Mouse (Mus musculus) midbrain, embryonic 11.5 days (tissue): ENCODE measurements at regions not wholly inside any gene's neighbourhood (a gene's known extent, or its start where the extent isn't known, plus 50 kb on each side); places are given as distances from the start of the nearest gene placed in this dataset.

ENCODE experiments used
- ATAC-seq: fragments of 200-750 bp; cut with Nextera tagmentation; 2 replicates; pipeline ENCODE4 v1.8.0; 2017; ENCODE audit warnings: moderate TSS enrichment, moderate library complexity; ENCODE audit not compliant: low FRiP score
- DNase-seq: peaks from one replicate; pipeline ENCODE4 v3.0.0; 2015; ENCODE audit warnings: low spot score; ENCODE audit errors: missing footprints
- H3K27ac ChIP-seq: fragments of 300-500 bp; sonication (generic); 2 replicates; pipeline ENCODE4 v1.5.1; 2014; ENCODE audit warnings: low read depth, low read length
- H3K27me3 ChIP-seq: fragments of 300-500 bp; sonication (generic); 2 replicates; pipeline ENCODE4 v1.6.1; 2014; ENCODE audit warnings: mild to moderate bottlenecking, low read length, moderate library complexity, mixed read lengths; ENCODE audit not compliant: control insufficient read depth, insufficient read depth
- H3K36me3 ChIP-seq: fragments of 300-500 bp; sonication (generic); 2 replicates; pipeline ENCODE4 v1.6.1; 2014; ENCODE audit warnings: mild to moderate bottlenecking, low read length, moderate library complexity, mixed read lengths; ENCODE audit not compliant: control insufficient read depth, insufficient read depth
- H3K4me1 ChIP-seq: fragments of 300-500 bp; sonication (generic); 2 replicates; pipeline ENCODE4 v1.6.1; 2014; ENCODE audit warnings: low read length; ENCODE audit not compliant: control insufficient read depth, insufficient read depth
- H3K4me2 ChIP-seq: fragments of 300-500 bp; sonication (generic); 2 replicates; pipeline ENCODE4 v1.6.1; 2014; ENCODE audit warnings: mild to moderate bottlenecking, moderate library complexity
- H3K4me3 ChIP-seq: fragments of 300-500 bp; sonication (generic); 2 replicates; pipeline ENCODE4 v1.5.1; 2014; ENCODE audit warnings: low read depth, low read length
- H3K9ac ChIP-seq: fragments of 300-500 bp; sonication (generic); 2 replicates; pipeline ENCODE4 v1.6.1; 2014; ENCODE audit warnings: low read length
- H3K9me3 ChIP-seq: fragments of 300-500 bp; sonication (generic); 2 replicates; pipeline ENCODE4 v1.6.1; 2016; ENCODE audit warnings: low read length; ENCODE audit not compliant: control insufficient read depth
- WGBS: fragments of 180-500 bp; shearing (Covaris S2); extraction: QIAGEN DNeasy Blood & Tissue Kit; methylation state at CpG from one replicate; pipeline ENCODE4 v1.1.7; 2014; 5-methylcytosine and 5-hydroxymethylcytosine counted together

DNA sequence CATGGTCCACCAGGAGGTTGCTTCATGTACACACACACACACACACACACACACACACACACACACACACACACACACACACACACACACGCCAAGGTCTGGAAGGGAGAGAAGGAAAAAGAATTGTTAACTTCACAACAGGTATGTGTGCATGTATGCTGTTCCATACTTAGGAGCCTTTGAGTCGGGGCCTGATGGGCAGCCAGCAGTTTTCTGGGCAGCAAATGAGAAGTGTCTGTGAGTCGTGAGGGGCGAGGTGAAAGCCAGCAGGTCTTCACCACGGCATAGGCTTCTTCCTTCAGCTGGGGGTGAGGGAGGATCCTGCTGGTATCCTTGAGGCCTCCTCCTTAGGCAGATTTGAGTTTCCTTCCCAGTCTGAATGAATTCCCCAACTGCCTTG, 65.8 kb upstream of the Twist2 start:
- no peak for DNase-seq
- H3K27ac ChIP-seq, result no peak overlapping the region
- no peaks in the 10 kb centered on the region for H3K27me3 ChIP-seq
- no peak overlapping the region for H3K4me3 ChIP-seq
- H3K9ac ChIP-seq, result no peak overlapping the region
- no peak for ATAC-seq
- H3K36me3 ChIP-seq, result no peaks in the 10 kb centered on the region
- H3K4me1 ChIP-seq, result no peaks in the 10 kb centered on the region
- no peak overlapping the region for H3K4me2 ChIP-seq
- H3K9me3 ChIP-seq, result no peaks in the 10 kb centered on the region
- WGBS, result 71% methylated on average over 4 of the region's 5 CpGs

- Histone ChIP-seq H3K9me3 (no peaks in the 10 kb centered on the region), H3K4me1 (no peaks in the 10 kb centered on the region), H3K36me3 (no peaks in the 10 kb centered on the region), H3K4me2 (no peak overlapping the region), H3K27me3 (no peaks in the 10 kb centered on the region), H3K9ac (no peak overlapping the region), H3K4me3 (no peak overlapping the region), H3K27ac (no peak overlapping the region)
- no peak for DNase-seq
- no peak for ATAC-seq
- WGBS, result 86% methylated on average over 8 of the region's 8 CpGs
Observed at GRCm38 (mm10) chr1:91740661-91741060, 60.6 kb upstream of the Twist2 start.

GRCm38 (mm10) chr1:91742031-91742430, 59.2 kb upstream of the Twist2 start:
- H3K36me3 ChIP-seq, result no peaks in the 10 kb centered on the region
- no peak overlapping the region for H3K9ac ChIP-seq
- no peak overlapping the region for H3K4me2 ChIP-seq
- WGBS, result 92% methylated on average over 7 of the region's 7 CpGs
- no peaks in the 10 kb centered on the region for H3K4me1 ChIP-seq
- ATAC-seq, result no peak
- H3K27me3 ChIP-seq, result peaks cover 4% of the 10 kb centered on the region
- no peak overlapping the region for H3K27ac ChIP-seq
- DNase-seq, result no peak
- no peaks in the 10 kb centered on the region for H3K9me3 ChIP-seq
- no peak overlapping the region for H3K4me3 ChIP-seq

GRCm38 (mm10) chr1:91742914-91743313, 58.3 kb upstream of the Twist2 start:
- WGBS, result 61% methylated on average over 3 of the region's 3 CpGs
- Histone ChIP-seq H3K36me3 (no peaks in the 10 kb centered on the region), H3K27ac (no peak overlapping the region), H3K4me1 (no peaks in the 10 kb centered on the region), H3K4me2 (no peak overlapping the region), H3K27me3 (peaks cover 4% of the 10 kb centered on the region), H3K9ac (no peak overlapping the region), H3K4me3 (no peak overlapping the region), H3K9me3 (no peaks in the 10 kb centered on the region)
- ATAC-seq (no peak), DNase-seq (no peak)

DNA sequence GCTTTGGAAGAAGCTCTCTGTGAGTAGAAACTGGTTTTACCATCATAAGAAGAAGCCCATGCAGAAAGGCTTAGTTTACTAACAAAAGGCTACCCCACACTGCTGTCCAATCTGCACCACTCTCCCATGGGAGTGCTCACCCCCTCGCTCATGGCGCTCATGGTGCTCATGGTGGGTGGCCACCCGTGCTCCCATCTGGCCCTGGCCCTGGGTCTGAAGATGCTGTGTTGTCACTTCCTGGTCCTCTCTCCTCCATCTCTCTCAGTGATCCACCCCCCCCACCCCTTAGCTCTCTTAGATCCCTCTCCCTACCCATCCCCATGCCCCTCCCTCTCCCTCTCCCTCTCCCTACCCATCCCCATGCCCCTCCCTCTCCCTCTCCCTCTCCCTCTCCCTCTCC, 57.2 kb upstream of the Twist2 start:
- Histone ChIP-seq H3K4me3 (no peak overlapping the region), H3K36me3 (no peaks in the 10 kb centered on the region), H3K9me3 (no peaks in the 10 kb centered on the region), H3K4me1 (no peaks in the 10 kb centered on the region), H3K27ac (no peak overlapping the region), H3K27me3 (peaks cover 12% of the 10 kb centered on the region), H3K4me2 (no peak overlapping the region), H3K9ac (no peak overlapping the region)
- ATAC-seq (no peak), DNase-seq (no peak)
- WGBS, result 93% methylated on average over 3 of the region's 3 CpGs

DNA sequence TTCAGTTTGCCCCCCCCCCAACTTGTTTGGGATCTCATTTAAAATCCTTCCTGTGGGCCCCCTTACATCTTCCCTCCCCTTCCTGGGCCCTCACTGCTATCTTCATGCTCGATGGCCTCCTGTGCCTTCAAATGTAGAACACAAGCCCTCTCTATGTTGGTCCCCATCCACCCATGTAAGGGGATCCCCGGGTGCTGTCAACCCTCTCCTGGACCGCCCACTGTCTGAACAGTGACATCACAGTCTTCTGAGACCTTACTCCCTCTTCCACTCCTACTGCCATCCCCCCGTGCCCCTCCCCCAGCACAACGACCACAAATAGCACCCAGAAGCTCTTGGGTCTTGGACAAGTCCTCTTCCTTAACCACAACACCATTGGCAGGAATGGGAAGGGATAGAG, 56.6 kb upstream of the Twist2 start:
- H3K4me3 ChIP-seq, result no peak overlapping the region
- H3K27me3 ChIP-seq, result peaks cover 12% of the 10 kb centered on the region
- 93% methylated on average over 5 of the region's 5 CpGs for WGBS
- no peak overlapping the region for H3K4me2 ChIP-seq
- H3K9me3 ChIP-seq, result no peaks in the 10 kb centered on the region
- DNase-seq (no peak), ATAC-seq (no peak)
- H3K36me3 ChIP-seq, result no peaks in the 10 kb centered on the region
- no peak overlapping the region for H3K27ac ChIP-seq
- H3K9ac ChIP-seq, result no peak overlapping the region
- no peaks in the 10 kb centered on the region for H3K4me1 ChIP-seq

DNA sequence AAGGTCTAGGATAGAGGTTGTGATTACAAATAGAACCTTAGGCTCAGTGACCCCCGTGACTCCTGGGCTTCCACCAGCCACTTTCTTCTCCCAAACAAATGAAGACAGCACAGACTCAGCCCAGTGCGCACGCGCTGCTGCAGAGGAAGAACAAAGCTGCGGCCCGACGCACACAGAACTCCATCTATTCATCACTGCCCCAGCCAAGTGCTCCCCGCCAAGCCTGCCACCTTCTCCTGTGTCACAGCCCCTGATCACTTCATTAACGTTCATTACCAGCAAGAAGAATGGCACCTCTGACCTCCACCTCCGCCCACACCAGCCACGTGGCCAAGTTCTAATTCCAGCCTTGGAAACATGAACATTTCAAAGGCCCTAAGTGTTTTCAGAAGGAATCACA, 53.7 kb upstream of the Twist2 start:
- no peak overlapping the region for H3K4me2 ChIP-seq
- WGBS, result 35% methylated on average over 11 of the region's 11 CpGs
- no peak overlapping the region for H3K27ac ChIP-seq
- no peaks in the 10 kb centered on the region for H3K4me1 ChIP-seq
- peak; percentile 89 for DNase-seq
- no peaks in the 10 kb centered on the region for H3K9me3 ChIP-seq
- no peak overlapping the region for H3K9ac ChIP-seq
- no peak overlapping the region for H3K4me3 ChIP-seq
- peaks cover 12% of the 10 kb centered on the region for H3K27me3 ChIP-seq
- H3K36me3 ChIP-seq, result no peaks in the 10 kb centered on the region
- ATAC-seq, result peak; percentile 61; the same call in 1 of the 2 replicates
